Mouse (Mus musculus) common myeloid progenitor, adult 5-6 weeks (primary cell): ENCODE results near the gene Sult6b2. TPM values are rescaled to one million over a fixed set of nuclear protein-coding genes. Genes with fewer than 3 reads are reported as not detected.

ENCODE experiments used
- ATAC-seq: replicated peaks from 2 replicates; pipeline ENCODE4 v1.8.0; 2016; ENCODE audit warnings: low read depth, mild to moderate bottlenecking, moderate TSS enrichment, inconsistent platforms; ENCODE audit not compliant: poor library complexity, severe bottlenecking
- total RNA-seq: library from RNA; stranded (forward); fragments of 200-1000, 187-1606 nt; gene quantifications from 2 replicates; pipeline ENCODE4 v1.2.3, GENCODE M21; 2017

Gene Sult6b2
- total RNA-seq, 1 experiment from 2014 or later = not detected

GRCm38 (mm10) chr6:142814011-142814410, 9.7 kb upstream of the Sult6b2 start:
- no peak for ATAC-seq

GRCm38 (mm10) chr6:142812969-142813368, 8.7 kb upstream of the Sult6b2 start:
- ATAC-seq = no peak

GRCm38 (mm10) chr6:142810239-142810638, 5.9 kb upstream of the Sult6b2 start:
- ATAC-seq = peak; percentile 58

GRCm38 (mm10) chr6:142809373-142810098, 5.2 kb upstream of the Sult6b2 start:
- no peak for ATAC-seq

GRCm38 (mm10) chr6:142806326-142806725, 2.0 kb upstream of the Sult6b2 start:
- peak; percentile 87 for ATAC-seq

GRCm38 (mm10) chr6:142802617-142803525, 1.4 kb downstream of the Sult6b2 start:
- no peak for ATAC-seq

- ATAC-seq = no peak
These were observed 2.6 kb downstream of the Sult6b2 start for GRCm38 (mm10) chr6:142801687-142802086.

- peak; percentile 58; the same call in 1 of the 2 replicates for ATAC-seq
These were observed 4.5 kb downstream of the Sult6b2 start for GRCm38 (mm10) chr6:142799704-142800374.

- ATAC-seq = no peak
These were observed 5.5 kb downstream of the Sult6b2 start for GRCm38 (mm10) chr6:142798837-142799236.

- ATAC-seq = no peak
These were observed 6.3 kb downstream of the Sult6b2 start for GRCm38 (mm10) chr6:142797996-142798395.

- ATAC-seq = no peak
These were observed 8.5 kb downstream of the Sult6b2 start for GRCm38 (mm10) chr6:142795655-142796441.

- ATAC-seq = no peak
These were observed 9.2 kb downstream of the Sult6b2 start for GRCm38 (mm10) chr6:142795087-142795486.

- 0 out of 2 replicates have a peak, but pooled peaks have one; percentile 24 for ATAC-seq
These were observed 10.8 kb downstream of the Sult6b2 start for GRCm38 (mm10) chr6:142793468-142793867.

GRCm38 (mm10) chr6:142792241-142792968, 11.9 kb downstream of the Sult6b2 start:
- ATAC-seq = peak; percentile 80

- no peak for ATAC-seq
These were observed 14.6 kb downstream of the Sult6b2 start for GRCm38 (mm10) chr6:142789736-142790135.

GRCm38 (mm10) chr6:142788042-142788987, 16.0 kb downstream of the Sult6b2 start:
- ATAC-seq = no peak

GRCm38 (mm10) chr6:142786106-142786505, 18.2 kb downstream of the Sult6b2 start:
- no peak for ATAC-seq

GRCm38 (mm10) chr6:142785343-142785742, 19.0 kb downstream of the Sult6b2 start:
- ATAC-seq = peak; percentile 97
